Mouse (Mus musculus) brain, embryonic 14.5 days (tissue): ENCODE measurements around the gene Nemp2.

Experiments
- CTCF ChIP-seq: fragments of 200-500 bp; IDR thresholded peaks from 2 replicates; pipeline ENCODE4 v1.5.1; 2012; ENCODE audit warnings: inconsistent platforms, mild to moderate bottlenecking, moderate library complexity, borderline replicate concordance; ENCODE audit not compliant: insufficient read depth, insufficient read length; ENCODE audit errors: extremely low read depth
- POLR2A ChIP-seq: fragments of 200-500 bp; IDR thresholded peaks from 2 replicates; pipeline ENCODE4 v1.6.1; 2012; ENCODE audit warnings: mild to moderate bottlenecking, inconsistent platforms, borderline replicate concordance; ENCODE audit not compliant: poor library complexity, insufficient read depth, insufficient read length, severe bottlenecking; ENCODE audit errors: extremely low read depth

GRCm38 (mm10) chr1:52683550-52683949, 53.0 kb downstream of the Nemp2 start:
- TF ChIP-seq POLR2A = no peak
- TF ChIP-seq CTCF = no peak
